Mouse (Mus musculus) gastrocnemius, adult 2 months (tissue): ENCODE measurements at regions not wholly inside any gene's neighbourhood (a gene's known extent, or its start where the extent isn't known, plus 50 kb on each side); places are given as distances from the start of the nearest gene placed in this dataset.

ENCODE experiments used
- DNase-seq: peaks from one replicate; pipeline ENCODE4 v3.0.0; 2022
- H3K27ac ChIP-seq: fragments of 200-600 bp; 2 replicates; pipeline ENCODE4 v1.8.1; 2022; ENCODE audit warnings: mild to moderate bottlenecking
- H3K4me3 ChIP-seq: fragments of 200-600 bp; 2 replicates; pipeline ENCODE4 v1.8.1; 2022; ENCODE audit warnings: mild to moderate bottlenecking, moderate library complexity
- CTCF ChIP-seq: fragments of 200-600 bp; IDR thresholded peaks from 2 replicates; pipeline ENCODE4 v1.8.1; 2022; ENCODE audit warnings: antibody characterized with exemption, mild to moderate bottlenecking, moderate library complexity
- intact Hi-C: fragments of 180-260 bp; cut with DNase I; formaldehyde crosslinking; loops from one replicate; pipeline ENCODE4 v1.15.1; 2025

DNA sequence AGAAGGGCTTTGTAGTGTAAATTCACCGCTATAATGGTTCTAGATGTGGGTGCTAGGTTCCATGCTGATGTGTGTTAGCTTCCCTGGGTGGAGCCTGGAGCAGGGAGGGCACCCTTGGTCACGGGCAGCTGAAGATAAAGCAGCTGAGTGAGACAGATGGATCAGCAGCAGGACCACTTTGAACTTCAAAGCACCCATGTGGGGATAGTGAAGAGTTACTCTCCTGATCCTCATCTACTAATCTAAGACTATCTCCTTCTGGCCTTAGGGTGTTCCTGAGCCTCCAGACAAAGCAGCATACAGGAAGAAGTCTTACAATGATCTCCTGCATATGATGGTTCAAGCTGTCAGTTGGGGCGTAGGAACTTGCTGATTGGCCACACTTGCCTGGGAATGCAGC lies 107.1 kb upstream of the Lifr start:
- intact Hi-C loops: no loop called here
- no peak overlapping the region for H3K27ac ChIP-seq
- no peak overlapping the region for H3K4me3 ChIP-seq
- no peak for TF ChIP-seq CTCF
- no peak for DNase-seq

DNA sequence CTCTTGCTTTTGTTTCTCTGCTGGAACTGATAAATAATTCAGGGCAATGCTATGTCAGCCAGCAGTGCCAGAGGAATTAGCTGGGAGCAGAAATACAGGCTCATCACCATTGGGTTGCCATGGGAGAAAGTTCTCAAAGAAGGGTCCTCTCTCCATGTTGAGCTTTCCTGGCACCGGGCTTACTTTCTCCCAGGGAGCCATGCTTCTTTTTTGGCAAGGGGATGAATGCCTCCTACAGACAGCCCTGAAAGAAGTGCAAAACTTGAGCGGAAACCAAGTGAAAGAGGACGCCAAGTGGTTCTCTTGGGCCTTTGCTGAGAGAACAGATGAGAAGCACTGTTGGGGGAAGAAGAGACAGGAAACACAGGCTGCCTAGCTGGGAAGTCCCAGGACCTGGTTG lies 102.2 kb upstream of the Lifr start:
- intact Hi-C loops: no loop called here
- Histone ChIP-seq H3K27ac (peak overlapping the region; percentile 48), H3K4me3 (no peak overlapping the region)
- no peak for TF ChIP-seq CTCF
- peak; percentile 55 for DNase-seq

DNA sequence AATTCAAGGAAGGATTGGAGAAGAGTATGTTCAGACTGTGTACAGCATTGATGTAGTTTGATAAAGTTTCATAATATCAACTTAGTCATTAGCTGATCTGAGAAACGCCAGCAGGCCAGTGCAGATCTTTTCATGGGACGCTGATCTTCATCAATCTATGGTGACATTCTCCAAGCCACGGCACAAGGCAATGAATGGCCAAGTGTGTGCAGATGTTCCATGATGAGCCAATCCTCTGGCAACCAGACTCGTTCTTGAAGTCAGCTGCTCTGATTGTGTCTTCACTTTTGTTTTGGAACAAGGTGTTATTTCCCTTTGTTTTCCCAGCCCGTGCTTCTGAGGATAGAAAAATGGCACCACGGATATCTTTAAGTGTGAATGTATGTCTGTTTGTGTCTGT lies 101.3 kb upstream of the Lifr start:
- peak overlapping the region; percentile 48; the same call in 1 of the 2 replicates for H3K27ac ChIP-seq
- no peak overlapping the region for H3K4me3 ChIP-seq
- no peak for TF ChIP-seq CTCF
- DNase-seq: peak; percentile 53
- intact Hi-C loops: no loop called here

DNA sequence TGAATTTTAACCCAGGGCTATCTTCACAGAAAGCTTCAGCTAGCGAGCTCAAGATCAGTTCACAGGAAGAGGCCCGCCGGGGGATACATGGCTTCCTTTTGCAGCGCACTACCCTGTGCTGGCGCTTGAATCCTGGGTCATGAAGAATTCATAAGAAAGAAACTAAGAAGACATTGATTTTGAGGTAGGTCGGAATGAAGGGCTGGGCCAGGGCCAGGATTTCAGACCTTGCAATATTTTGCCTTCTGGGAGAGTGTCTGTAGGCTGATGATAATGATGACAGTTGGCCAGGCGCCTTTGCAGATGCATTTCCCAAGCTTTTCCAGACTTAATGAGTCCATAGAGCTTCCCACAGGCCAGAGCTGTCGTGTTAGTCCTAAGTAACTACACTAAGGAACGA lies 97.2 kb upstream of the Lifr start:
- H3K27ac ChIP-seq: no peak overlapping the region
- intact Hi-C loops: no loop called here
- H3K4me3 ChIP-seq: no peak overlapping the region
- TF ChIP-seq CTCF: no peak
- no peak for DNase-seq

DNA sequence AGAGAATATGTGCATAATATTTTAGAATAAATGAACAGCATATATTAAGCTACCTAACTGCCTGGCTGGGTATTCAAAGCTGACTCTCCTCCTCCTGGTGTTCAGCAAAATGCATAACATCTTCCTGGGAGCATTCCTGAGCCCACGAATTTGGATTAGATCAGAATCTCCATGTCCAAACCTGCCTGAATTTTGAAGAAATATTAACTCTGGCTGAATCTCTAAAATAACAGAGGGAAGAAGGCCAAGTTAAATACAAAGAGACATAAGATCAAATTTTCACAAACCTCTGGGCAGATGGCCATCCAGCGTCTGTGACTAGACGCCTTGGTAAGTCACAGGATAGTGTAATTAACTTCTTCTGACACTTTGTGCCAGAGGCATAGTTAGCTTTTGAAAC lies 95.2 kb upstream of the Lifr start:
- intact Hi-C loops: no loop called here
- Histone ChIP-seq H3K27ac (no peak overlapping the region), H3K4me3 (no peak overlapping the region)
- DNase-seq: no peak
- no peak for TF ChIP-seq CTCF

DNA sequence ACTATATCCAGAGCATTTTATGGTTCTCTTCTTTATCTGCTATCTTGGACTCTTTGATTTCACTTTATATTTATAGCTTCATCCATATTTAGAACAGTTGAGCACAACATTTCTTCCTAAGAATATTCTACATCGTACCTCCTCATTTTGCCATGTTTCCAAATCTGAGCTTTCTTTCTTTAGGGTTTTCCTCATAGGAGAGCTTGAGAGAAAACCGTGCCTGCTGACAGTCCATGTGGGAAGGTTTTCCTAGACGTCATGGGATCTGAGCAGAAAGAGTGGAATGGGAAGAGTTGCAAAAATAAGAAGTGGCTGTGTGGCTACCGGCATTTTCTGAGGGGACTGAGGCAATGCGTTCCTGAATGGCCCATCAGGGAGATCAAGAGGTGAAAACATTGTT lies 92.5 kb upstream of the Lifr start:
- Histone ChIP-seq H3K4me3 (no peak overlapping the region), H3K27ac (peak overlapping the region; percentile 43; the same call in 1 of the 2 replicates)
- no peak for TF ChIP-seq CTCF
- no peak for DNase-seq
- intact Hi-C loops: no loop called here

DNA sequence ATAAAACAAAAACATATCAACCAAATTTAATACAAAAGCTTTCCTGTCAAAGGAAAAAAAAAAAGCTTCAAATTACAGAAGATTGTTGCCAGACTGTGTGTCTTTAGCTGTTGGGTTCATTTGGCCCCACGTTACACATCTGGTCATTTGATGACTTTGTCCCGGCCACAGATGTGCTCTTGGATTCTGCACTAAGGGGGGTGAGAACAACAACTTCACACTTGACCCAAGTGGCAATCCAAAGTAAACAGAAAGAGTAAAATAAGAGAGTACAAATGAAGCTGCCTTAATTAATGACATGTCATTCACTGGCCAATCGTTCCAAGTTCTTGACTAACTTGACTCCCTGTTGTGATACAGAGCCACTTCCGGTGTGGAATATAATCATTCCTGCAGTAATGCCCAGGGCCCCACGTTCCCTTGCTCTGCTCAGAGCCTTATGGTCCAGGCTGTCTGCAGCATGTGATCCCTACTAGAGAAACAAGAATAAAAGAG lies 91.8 kb upstream of the Lifr start:
- no peak for DNase-seq
- H3K4me3 ChIP-seq: no peak overlapping the region
- no peak overlapping the region for H3K27ac ChIP-seq
- no peak for TF ChIP-seq CTCF
- intact Hi-C loops: no loop called here

DNA sequence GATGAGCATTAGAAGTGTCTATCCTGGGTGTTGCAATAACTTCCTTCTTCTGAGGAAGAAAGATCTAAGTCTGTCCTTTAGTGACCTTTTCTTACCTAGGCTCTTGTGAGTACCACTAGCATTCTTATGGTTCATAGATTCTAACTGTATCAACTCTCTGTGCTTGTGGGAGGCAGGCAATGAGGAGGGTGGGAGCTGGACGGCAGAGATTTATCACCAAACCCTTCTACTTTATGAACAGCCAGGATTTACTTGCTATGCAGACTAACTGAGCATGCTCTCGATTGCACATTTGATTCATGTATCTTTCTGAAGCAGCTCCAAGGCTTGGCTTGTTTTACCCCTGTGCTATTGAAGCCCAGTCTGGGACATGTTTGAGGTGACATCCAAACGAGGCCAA lies 90.7 kb upstream of the Lifr start:
- no peak overlapping the region for H3K4me3 ChIP-seq
- no peak overlapping the region for H3K27ac ChIP-seq
- no peak for TF ChIP-seq CTCF
- intact Hi-C loops: no loop called here
- DNase-seq: no peak

DNA sequence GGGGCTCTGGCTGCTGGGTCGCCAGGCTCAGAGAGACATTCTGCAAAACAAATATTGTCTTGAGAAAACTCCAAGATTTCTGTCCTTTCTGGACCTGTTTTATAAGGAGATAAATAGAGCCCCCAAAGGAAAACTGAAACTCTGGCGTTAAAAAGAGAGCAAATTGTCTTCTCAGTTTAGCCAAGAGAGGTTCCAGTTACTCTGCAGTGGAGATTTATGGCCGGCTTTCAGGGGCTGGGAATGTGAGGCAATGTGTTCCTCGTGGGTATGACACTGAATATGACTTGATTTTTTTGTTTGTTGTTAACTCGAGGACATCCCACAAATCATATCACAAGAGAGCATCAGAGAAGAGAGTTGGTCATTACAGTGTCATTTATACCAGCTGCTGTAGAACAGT lies 88.2 kb upstream of the Lifr start:
- intact Hi-C loops: no loop called here
- peak overlapping the region; percentile 62 for H3K27ac ChIP-seq
- peak; percentile 65 for DNase-seq
- TF ChIP-seq CTCF: no peak
- no peak overlapping the region for H3K4me3 ChIP-seq

DNA sequence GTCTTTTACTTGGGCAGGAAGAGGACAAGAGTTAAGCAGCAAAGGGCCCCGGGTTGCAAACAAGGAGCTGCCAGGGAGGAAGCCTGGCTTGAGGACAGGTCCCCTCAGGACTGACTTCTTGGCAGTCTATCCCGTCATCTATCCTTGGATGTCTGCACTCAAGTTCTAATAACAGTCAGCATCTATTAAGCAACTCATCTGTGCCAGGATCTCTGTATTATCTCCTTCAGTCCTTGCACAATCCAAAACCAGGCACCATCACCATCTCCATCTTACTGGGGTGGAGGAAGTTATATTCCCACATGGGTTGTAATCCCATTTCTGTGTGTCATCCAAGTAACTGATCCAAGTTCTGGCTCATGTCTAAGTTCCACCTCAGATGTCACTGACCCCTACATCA lies 87.1 kb upstream of the Lifr start:
- DNase-seq: peak; percentile 46
- intact Hi-C loops: no loop called here
- Histone ChIP-seq H3K4me3 (no peak overlapping the region), H3K27ac (no peak overlapping the region)
- TF ChIP-seq CTCF: no peak

DNA sequence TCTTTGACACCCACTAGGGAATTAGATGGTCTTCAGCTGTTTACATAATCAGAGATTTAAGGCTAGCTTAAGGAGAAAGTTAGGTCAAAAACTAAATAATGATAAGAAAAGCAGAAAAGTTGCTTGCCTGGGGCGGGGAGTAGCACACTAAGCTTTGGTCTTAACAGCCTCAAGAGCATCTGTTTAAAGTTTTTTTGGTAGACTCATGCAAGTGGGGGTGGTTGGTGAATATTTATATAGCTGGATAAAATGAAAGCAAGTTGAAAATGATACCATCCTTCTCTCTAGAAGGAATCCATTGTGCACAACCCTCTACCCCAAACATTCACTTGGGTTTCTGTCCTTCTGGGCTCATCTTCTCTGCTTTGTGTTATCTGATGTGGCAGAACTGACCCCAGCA lies 85.3 kb upstream of the Lifr start:
- intact Hi-C loops: no loop called here
- DNase-seq: no peak
- no peak overlapping the region for H3K27ac ChIP-seq
- TF ChIP-seq CTCF: no peak
- H3K4me3 ChIP-seq: no peak overlapping the region

DNA sequence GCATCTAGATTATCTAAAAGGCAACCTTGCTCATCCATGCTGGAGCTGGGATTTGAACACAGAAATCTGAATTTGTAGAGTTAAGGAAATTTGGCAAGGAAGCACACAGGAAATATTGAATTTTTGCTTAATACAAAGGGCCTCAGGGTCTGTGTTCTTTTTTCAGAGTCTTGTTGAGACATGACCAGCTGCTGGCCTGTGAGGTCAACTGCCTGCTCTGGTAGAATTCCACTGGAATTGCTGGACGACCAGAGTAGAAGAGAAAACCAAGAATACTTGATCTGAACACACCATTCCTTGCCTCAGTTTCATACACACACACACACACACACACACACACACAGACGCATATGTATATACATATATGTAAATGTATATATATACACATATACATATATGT lies 84.1 kb upstream of the Lifr start:
- intact Hi-C loops: no loop called here
- Histone ChIP-seq H3K4me3 (no peak overlapping the region), H3K27ac (no peak overlapping the region)
- TF ChIP-seq CTCF: no peak
- no peak for DNase-seq

DNA sequence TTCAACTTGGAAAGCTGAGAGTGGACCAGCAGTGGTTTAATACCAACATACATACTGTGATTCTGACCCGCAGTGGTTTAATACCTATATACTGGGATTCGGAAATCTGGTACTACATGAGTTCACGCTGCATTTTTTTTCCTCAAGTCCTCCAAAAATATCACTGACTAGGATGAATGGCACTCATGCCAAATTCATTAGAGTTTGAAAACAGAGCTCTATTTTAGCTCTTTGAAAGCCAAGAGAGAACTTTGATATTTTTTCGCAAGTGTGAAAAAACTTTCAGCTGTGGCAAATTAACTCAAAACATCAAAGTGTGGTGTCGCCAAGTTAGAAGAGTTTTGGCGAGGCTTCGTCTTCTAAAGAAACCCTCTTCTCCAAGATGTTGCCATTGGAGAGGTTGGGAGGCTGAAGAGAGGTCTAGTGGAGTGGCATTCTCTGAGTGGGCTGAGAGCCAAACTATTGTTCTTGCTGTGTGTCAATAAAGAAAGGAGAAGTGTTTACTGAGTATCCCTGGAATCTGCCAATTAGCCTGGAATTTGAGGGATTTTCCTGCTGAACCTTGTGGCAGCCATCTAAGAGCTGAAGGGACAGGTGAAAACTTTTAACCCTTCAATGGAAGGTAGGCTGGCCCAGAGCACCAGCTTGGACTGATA lies 81.6 kb upstream of the Lifr start:
- DNase-seq: no peak
- TF ChIP-seq CTCF: no peak
- intact Hi-C loops: no loop called here
- Histone ChIP-seq H3K4me3 (no peak overlapping the region), H3K27ac (no peak overlapping the region)

DNA sequence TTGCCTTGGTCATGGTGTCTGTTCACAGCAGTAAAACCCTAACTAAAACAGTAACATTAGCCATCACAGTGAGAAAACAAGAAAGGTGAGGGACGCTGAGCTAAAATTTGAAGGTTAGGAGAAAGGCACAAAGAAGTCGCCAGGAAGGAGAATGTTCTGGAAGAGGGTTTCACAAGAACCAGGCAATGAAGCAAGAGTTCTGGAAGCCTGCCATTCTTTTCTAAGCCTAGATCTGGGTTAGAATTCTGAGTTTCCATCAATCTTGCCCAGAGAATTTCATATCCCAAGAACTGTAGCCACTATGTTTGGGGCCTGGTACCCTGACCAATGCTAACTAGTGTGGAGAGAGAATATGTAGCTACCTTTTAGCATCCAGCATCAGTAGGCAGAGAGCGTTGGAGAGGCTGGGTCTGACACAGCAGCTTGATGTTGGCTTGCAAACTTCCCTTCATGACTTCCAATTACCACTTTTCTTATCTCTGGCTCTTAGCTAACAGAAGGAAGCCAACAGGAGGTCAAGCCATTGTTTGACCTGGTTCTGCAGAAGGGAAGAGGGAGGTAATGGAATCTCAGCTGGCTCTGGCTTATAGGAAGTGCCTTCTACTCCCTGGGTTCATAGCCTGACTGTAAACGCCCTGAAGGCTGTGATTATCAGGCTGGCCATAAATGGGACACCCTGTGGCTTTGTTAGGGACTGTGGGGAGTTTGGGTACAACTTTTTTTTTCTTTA lies 79.3 kb upstream of the Lifr start:
- intact Hi-C loops: loop anchor here (5.0 kb wide), 1 partner anchor 216 kb away; no protein-coding TSS in a partner anchor
- TF ChIP-seq CTCF: no peak
- peak overlapping the region; percentile 60 for H3K27ac ChIP-seq
- no peak overlapping the region for H3K4me3 ChIP-seq
- no peak for DNase-seq
